Comparison of ENCODE assay signal across 32 mouse cellular contexts in genomic region chr5:41820530-41820929, GRCm38 (mm10). TPM values are rescaled to one million over a fixed set of nuclear protein-coding genes. Genes with fewer than 3 reads are reported as not detected.
A peak's percentile ranks its signal among the peaks of the same experiment; 100 is the strongest.
DNase-seq lines count a peak whose midpoint lies in the region; ATAC-seq and TF ChIP-seq lines count a peak whose summit lies in the region.
"Had no signal": no experiment of that assay in that cellular context is flagged by ENCODE, and none has a peak within 500 bp of the region (broad histone marks: within the 10 kb centered on the region; RNA-seq: fewer than 3 reads in every experiment).

No protein-coding gene starts in this region.

- H3K4me1 ChIP-seq in MEL (ENCODE audit: control insufficient read depth in 1 of 2, insufficient read depth in 2 of 2, low read length in 2 of 2), result peaks cover 12 to 14% of the 10 kb centered on the region in 2 experiments
- H3K4me1 ChIP-seq in bone marrow macrophage, adult 2 months (ENCODE audit: control insufficient read depth, insufficient read depth, low read length), result peaks cover 21% of the 10 kb centered on the region
- H3K4me1 ChIP-seq in embryonic facial prominence, embryonic 10.5 days, result no peaks in the 10 kb centered on the region
- H3K4me1 ChIP-seq: forebrain, embryonic 10.5 days; forebrain, embryonic 13.5 days; heart, embryonic 10.5 days; hindbrain, embryonic 12.5 days; hindbrain, embryonic 15.5 days; intestine, embryonic 15.5 days had no signal

- no peak for TF ChIP-seq CTCF in MEL (IDR thresholded peaks at IDR 0.05 in 2 of 3, conservative IDR thresholded peaks at IDR 0.05 in 1 of 3; ENCODE audit: control insufficient read depth in 1 of 3, insufficient read depth in 1 of 3, low read depth in 2 of 3, low read length in 3 of 3, poor library complexity in 1 of 3, severe bottlenecking in 1 of 3)
- TF ChIP-seq CTCF in bone marrow macrophage, adult 2 months (IDR thresholded peaks at IDR 0.05; ENCODE audit: low read depth, low read length), result no peak

- no peak overlapping the region for H3K9ac ChIP-seq in MEL (ENCODE audit: control insufficient read depth, low read depth, low read length, poor library complexity, severe bottlenecking)
- H3K9ac ChIP-seq: forebrain, embryonic 13.5 days; heart, embryonic 13.5 days; hindbrain, embryonic 12.5 days; hindbrain, embryonic 15.5 days; intestine, embryonic 15.5 days had no signal

- WGBS in embryonic facial prominence, embryonic 10.5 days, result 88% methylated on average over 3 of the region's 3 CpGs

- peaks cover 21 to 32% of the 10 kb centered on the region in 2 experiments for H3K36me3 ChIP-seq in MEL (ENCODE audit: control insufficient read depth in 1 of 2, insufficient read depth in 2 of 2, low read length in 2 of 2)
- H3K36me3 ChIP-seq in embryonic facial prominence, embryonic 10.5 days (replicated peaks), result peaks cover 94% of the 10 kb centered on the region

- ATAC-seq in megakaryocyte progenitor cell, adult 5-6 weeks (replicated peaks; ENCODE audit: poor library complexity), result peak; percentile 76
- ATAC-seq: forebrain, embryonic 13.5 days; forebrain, embryonic 16.5 days; intestine, embryonic 15.5 days had no signal

- H3K27ac ChIP-seq in MEL (ENCODE audit: control insufficient read depth, low read depth, low read length), result peak overlapping the region; percentile 41
- H3K27ac ChIP-seq in bone marrow macrophage, adult 2 months (ENCODE audit: insufficient read depth, low read depth, low read length), result peak overlapping the region; percentile 14; the same call in 1 of the 2 replicates
- no peak overlapping the region for H3K27ac ChIP-seq in embryonic facial prominence, embryonic 10.5 days (replicated peaks)
- H3K27ac ChIP-seq: forebrain, embryonic 10.5 days; forebrain, embryonic 13.5 days; heart, adult 2 months; heart, embryonic 10.5 days; heart, embryonic 13.5 days; hindbrain, embryonic 12.5 days; hindbrain, embryonic 15.5 days; intestine, embryonic 15.5 days had no signal

- H3K27me3 ChIP-seq in MEL (ENCODE audit: control insufficient read depth in 1 of 2, insufficient read depth in 2 of 2, low read length in 2 of 2), result no peaks in the 10 kb centered on the region
- no peaks in the 10 kb centered on the region for H3K27me3 ChIP-seq in embryonic facial prominence, embryonic 10.5 days (replicated peaks; ENCODE audit: low read depth, poor library complexity, severe bottlenecking)
- H3K27me3 ChIP-seq: forebrain, embryonic 13.5 days; heart, embryonic 13.5 days; hindbrain, embryonic 12.5 days; hindbrain, embryonic 15.5 days; intestine, embryonic 15.5 days had no signal

- peak; percentile 66 for DNase-seq in MEL (ENCODE audit: low read depth, low spot score)
- peak; percentile 9 for DNase-seq in induced T-regulatory cell, adult 2 months (ENCODE audit: low read depth)
- DNase-seq in embryonic facial prominence, embryonic 10.5 days (ENCODE audit: low spot score), result no peak
- DNase-seq in layer of hippocampus, adult 8-10 months (ENCODE audit: low spot score in 2 of 2), result no peak
- DNase-seq in cerebellum, adult 11-12 months, result no peak
- DNase-seq: adrenal gland, adult 2 months; adrenal gland, postnatal 14 days; cerebellum, adult 18-20 months; cerebellum, adult 9-10 months; cerebellum, postnatal 14 days; embryo, embryonic 11 days; gastrocnemius, postnatal 10 days; gastrocnemius, postnatal 36 days; heart, adult 2 months; heart, postnatal 14 days; heart, postnatal 4 days had no signal

- no peaks in the 10 kb centered on the region for H3K79me2 ChIP-seq in MEL (ENCODE audit: control insufficient read depth, insufficient read depth, low read length, poor library complexity)

- no peaks in the 10 kb centered on the region for H3K9me3 ChIP-seq in MEL (replicated peaks; ENCODE audit: insufficient read depth, low read length)
- no peaks in the 10 kb centered on the region for H3K9me3 ChIP-seq in embryonic facial prominence, embryonic 10.5 days
- H3K9me3 ChIP-seq: forebrain, embryonic 10.5 days; forebrain, embryonic 13.5 days; heart, embryonic 10.5 days; heart, embryonic 13.5 days; hindbrain, embryonic 12.5 days; hindbrain, embryonic 15.5 days; intestine, embryonic 15.5 days had no signal

- peak; percentile 56 to 67; a peak in 2 of 4 replicates for TF ChIP-seq EP300 in MEL (IDR thresholded peaks at IDR 0.05; ENCODE audit: low read depth in 1 of 2, low read length in 2 of 2)

- no peak overlapping the region for H3K4me3 ChIP-seq in MEL (ENCODE audit: control insufficient read depth in 1 of 2, insufficient read depth in 1 of 2, low read depth in 2 of 2, low read length in 2 of 2)
- H3K4me3 ChIP-seq in bone marrow macrophage, adult 2 months (ENCODE audit: insufficient read depth, low read length), result no peak overlapping the region
- no peak overlapping the region for H3K4me3 ChIP-seq in embryonic facial prominence, embryonic 10.5 days
- H3K4me3 ChIP-seq: forebrain, embryonic 10.5 days; forebrain, embryonic 13.5 days; heart, adult 2 months; heart, embryonic 10.5 days; heart, embryonic 13.5 days; hindbrain, embryonic 12.5 days; hindbrain, embryonic 15.5 days; intestine, embryonic 15.5 days had no signal

- TF ChIP-seq RAD21 in MEL (IDR thresholded peaks at IDR 0.05; ENCODE audit: low read depth, low read length), result no peak

- no peak for TF ChIP-seq POLR2A in MEL (IDR thresholded peaks at IDR 0.05; ENCODE audit: control insufficient read depth in 1 of 2, insufficient read depth in 1 of 2, low read depth in 1 of 2, low read length in 2 of 2, poor library complexity in 1 of 2)
- TF ChIP-seq POLR2A in bone marrow macrophage, adult 2 months (IDR thresholded peaks at IDR 0.05; ENCODE audit: borderline replicate concordance, low read depth, low read length), result no peak

TF ChIP-seq in MEL, 35 proteins besides CTCF, POLR2A, EP300 and RAD21:
- no peak for TF ChIP-seq MAZ (IDR thresholded peaks at IDR 0.05; ENCODE audit: low read depth, low read length)
- TF ChIP-seq E2F4 (IDR thresholded peaks at IDR 0.05; ENCODE audit: borderline replicate concordance, low read depth, low read length), result no peak
- no peak for TF ChIP-seq MAX (IDR thresholded peaks at IDR 0.05; ENCODE audit: low read length)
- TF ChIP-seq USF1 (IDR thresholded peaks at IDR 0.05; ENCODE audit: low read depth, low read length), result no peak
- no peak for TF ChIP-seq MAFK (IDR thresholded peaks at IDR 0.05; ENCODE audit: borderline replicate concordance, low read depth, low read length)
- peak; percentile 37 for TF ChIP-seq TAL1 (IDR thresholded peaks at IDR 0.05; ENCODE audit: low read length)
- no peak for TF ChIP-seq SIN3A (IDR thresholded peaks at IDR 0.05; ENCODE audit: low read length)
- TF ChIP-seq ZC3H11A (IDR thresholded peaks at IDR 0.05; ENCODE audit: low read depth, low read length), result no peak
- 0 out of 2 replicates have a peak, but pooled peaks have one; percentile 25 for TF ChIP-seq RCOR1 (IDR thresholded peaks at IDR 0.05; ENCODE audit: low read depth, low read length)
- no peak for TF ChIP-seq GABPA (IDR thresholded peaks at IDR 0.05; ENCODE audit: low read depth, low read length)
- no peak for TF ChIP-seq USF2 (IDR thresholded peaks at IDR 0.05; ENCODE audit: borderline replicate concordance in 1 of 2, insufficient read depth in 1 of 2, low read depth in 1 of 2, low read length in 2 of 2)
- no peak for TF ChIP-seq POLR2AphosphoS5 (IDR thresholded peaks at IDR 0.05; ENCODE audit: borderline replicate concordance, low read depth, low read length)
- TF ChIP-seq POLR2AphosphoS2 (IDR thresholded peaks at IDR 0.05; ENCODE audit: low read length), result no peak
- peak; percentile 84 for TF ChIP-seq GATA1 (IDR thresholded peaks at IDR 0.05; ENCODE audit: low read depth, low read length)
- TF ChIP-seq ZNF384 (IDR thresholded peaks at IDR 0.05; ENCODE audit: low read depth, low read length), result peak; percentile 84
- no peak for TF ChIP-seq ELF1 (IDR thresholded peaks at IDR 0.05; ENCODE audit: low read depth, low read length)
- no peak for TF ChIP-seq TBP (IDR thresholded peaks at IDR 0.05; ENCODE audit: low read depth, low read length)
- TF ChIP-seq KAT2A (conservative IDR thresholded peaks at IDR 0.05; ENCODE audit: low read depth, low read length), result no peak
- TF ChIP-seq JUND (IDR thresholded peaks at IDR 0.05; ENCODE audit: low read depth, low read length), result no peak
- TF ChIP-seq ETS1 (IDR thresholded peaks at IDR 0.05; ENCODE audit: low read depth, low read length), result peak; percentile 46; the same call in 1 of the 2 replicates
- no peak for TF ChIP-seq ZKSCAN1 (IDR thresholded peaks at IDR 0.05; ENCODE audit: low read depth, low read length)
- TF ChIP-seq MYB (IDR thresholded peaks at IDR 0.05; ENCODE audit: low read depth, low read length), result no peak
- no peak for TF ChIP-seq ZMIZ1 (IDR thresholded peaks at IDR 0.05; ENCODE audit: low read depth, low read length)
- TF ChIP-seq UBTF (IDR thresholded peaks at IDR 0.05; ENCODE audit: borderline replicate concordance, insufficient read depth, low read depth, low read length), result no peak
- peak; percentile 46; the same call in 1 of the 2 replicates for TF ChIP-seq TCF12 (IDR thresholded peaks at IDR 0.05; ENCODE audit: low read depth, low read length)

RNA-seq across cellular contexts. Expression of gene Bod1l, which starts 23.6 kb away (rescaled TPM):
- 20.7 and 23.8 TPM in 2 replicates for total RNA-seq in MEL (2012; rRNA removed)
- 100 to 1,000 TPM in 1 of 2 experiments, 10 to 100 TPM in 1; 23.8 to 472 TPM for polyA plus RNA-seq in MEL (2012; ENCODE audit: insufficient read depth in 1 of 2, insufficient read length in 2 of 2, low read depth in 1 of 2, low replicate concordance in 2 of 2, missing spikeins in 1 of 2)
- polyA plus RNA-seq in bone marrow macrophage, adult 2 months (2012; ENCODE audit: insufficient read depth, insufficient read length, missing spikeins), result 21.9 and 25.0 TPM in 2 replicates
- 34.4 and 38.1 TPM in 2 replicates for total RNA-seq in megakaryocyte progenitor cell, adult 5-6 weeks (2015)
- 31.5 and 42.6 TPM in 2 replicates for total RNA-seq in megakaryocyte progenitor cell, adult 5-6 weeks (2017)
- 18.6 and 19.4 TPM in 2 replicates for polyA plus RNA-seq in embryonic facial prominence, embryonic 10.5 days (2016; fragmentation: Nextera tagmentation; extraction: Ambion mirVana)
- total RNA-seq in layer of hippocampus, adult 8-10 months (2022), result 10 to 100 TPM; 36.6 to 39.2 (median 38.4) TPM

RNA-seq across cellular contexts. Expression of gene Nkx3-2, which starts 56.2 kb away (rescaled TPM):
- total RNA-seq in MEL (2012; rRNA removed), result not detected in 2 replicates
- polyA plus RNA-seq in MEL (2012; ENCODE audit: insufficient read depth in 1 of 2, insufficient read length in 2 of 2, low read depth in 1 of 2, low replicate concordance in 2 of 2, missing spikeins in 1 of 2), result not detected
- not detected in 2 replicates for polyA plus RNA-seq in bone marrow macrophage, adult 2 months (2012; ENCODE audit: insufficient read depth, insufficient read length, missing spikeins)
- not detected in 2 replicates for total RNA-seq in megakaryocyte progenitor cell, adult 5-6 weeks (2015)
- total RNA-seq in megakaryocyte progenitor cell, adult 5-6 weeks (2017), result not detected in 2 replicates
- 1.9 and 2.2 TPM in 2 replicates for polyA plus RNA-seq in embryonic facial prominence, embryonic 10.5 days (2016; fragmentation: Nextera tagmentation; extraction: Ambion mirVana)
- not detected for total RNA-seq in layer of hippocampus, adult 8-10 months (2022)
- total RNA-seq: adrenal gland, adult 2 months; adrenal gland, postnatal 14 days; adrenal gland, postnatal 4 days; gastrocnemius, adult 18-20 months; gastrocnemius, postnatal 36 days; granulocyte monocyte progenitor cell, adult 5-6 weeks; heart, adult 2 months; heart, postnatal 14 days; heart, postnatal 4 days had no signal
- polyA plus RNA-seq: adrenal gland, adult 2 months; brain, embryonic 14.5 days; cortical plate, adult 2 months; forebrain, embryonic 10.5 days; forebrain, embryonic 13.5 days; forebrain, embryonic 16.5 days; heart, embryonic 16.5 days; hindbrain, embryonic 15.5 days had no signal

Comparison
In these comparisons a context has a peak if more than half of its experiments do, and no peak if none do; other contexts are left out.
1. DNase-seq: peak in MEL (single experiment) and induced T-regulatory cell, adult 2 months (single experiment); none in embryonic facial prominence, embryonic 10.5 days (single experiment), layer of hippocampus, adult 8-10 months (0 of 2) and cerebellum, adult 11-12 months (single experiment).